Mouse (Mus musculus): ENCODE data around the gene Inpp5k. TPM values are rescaled to one million over a fixed set of nuclear protein-coding genes. Genes with fewer than 3 reads are reported as not detected.
A peak's percentile ranks its signal among the peaks of the same experiment; 100 is the strongest.

Inpp5k gene
- polyA plus RNA-seq, 1 experiment = 8.9 TPM

- Histone ChIP-seq H3K4me3 (replicated peaks) (peak overlapping the region; percentile 83), H3K9me3 (ENCODE audit: control insufficient read depth, low read length) (no peaks in the 10 kb centered on the region), H3K4me1 (ENCODE audit: control insufficient read depth) (peaks cover 68% of the 10 kb centered on the region), H3K36me3 (ENCODE audit: control insufficient read depth) (peaks cover 21% of the 10 kb centered on the region), H3K27me3 (ENCODE audit: control insufficient read depth) (no peaks in the 10 kb centered on the region)
- TF ChIP-seq TAL1 (IDR thresholded peaks at IDR 0.05; ENCODE audit: low read length) (no peak), GATA1 (IDR thresholded peaks at IDR 0.05; ENCODE audit: low read length) (no peak)
Observed at GRCm38 (mm10) chr11:75650958-75651425, 20.2 kb downstream of the Inpp5k start.

GRCm38 (mm10) chr11:75651426-75652221 lies 20.8 kb downstream of the Inpp5k start:
- no peak for TF ChIP-seq GATA1 (IDR thresholded peaks at IDR 0.05; ENCODE audit: low read length)
- TF ChIP-seq TAL1 (IDR thresholded peaks at IDR 0.05; ENCODE audit: low read length) = no peak

GRCm38 (mm10) chr11:75652222-75652941 lies 21.6 kb downstream of the Inpp5k start:
- Histone ChIP-seq H3K27me3 (ENCODE audit: control insufficient read depth) (no peaks in the 10 kb centered on the region), H3K4me1 (ENCODE audit: control insufficient read depth) (peaks cover 82% of the 10 kb centered on the region), H3K36me3 (ENCODE audit: control insufficient read depth) (peaks cover 15% of the 10 kb centered on the region), H3K4me3 (replicated peaks) (peak overlapping the region; percentile 83), H3K9me3 (ENCODE audit: control insufficient read depth, low read length) (no peaks in the 10 kb centered on the region)
- TF ChIP-seq TAL1 (IDR thresholded peaks at IDR 0.05; ENCODE audit: low read length) = no peak
- no peak for TF ChIP-seq GATA1 (IDR thresholded peaks at IDR 0.05; ENCODE audit: low read length)

More at GRCm38 (mm10) chr11:75651426-75652221, 20.8 kb downstream of the Inpp5k start:
- Histone ChIP-seq H3K9me3 (ENCODE audit: control insufficient read depth, low read length) (no peaks in the 10 kb centered on the region), H3K4me3 (replicated peaks) (peak overlapping the region; percentile 83), H3K36me3 (ENCODE audit: control insufficient read depth) (peaks cover 18% of the 10 kb centered on the region), H3K4me1 (ENCODE audit: control insufficient read depth) (peaks cover 74% of the 10 kb centered on the region), H3K27me3 (ENCODE audit: control insufficient read depth) (no peaks in the 10 kb centered on the region)

GRCm38 (mm10) chr11:75652942-75653684 lies 22.3 kb downstream of the Inpp5k start:
- Histone ChIP-seq H3K9me3 (ENCODE audit: control insufficient read depth, low read length) (no peaks in the 10 kb centered on the region), H3K36me3 (ENCODE audit: control insufficient read depth) (peaks cover 16% of the 10 kb centered on the region), H3K4me1 (ENCODE audit: control insufficient read depth) (peaks cover 82% of the 10 kb centered on the region), H3K27me3 (ENCODE audit: control insufficient read depth) (no peaks in the 10 kb centered on the region), H3K4me3 (replicated peaks) (peak overlapping the region; percentile 80)
- TF ChIP-seq GATA1 (IDR thresholded peaks at IDR 0.05; ENCODE audit: low read length) (no peak), TAL1 (IDR thresholded peaks at IDR 0.05; ENCODE audit: low read length) (no peak)

- Histone ChIP-seq H3K36me3 (ENCODE audit: control insufficient read depth) (peaks cover 20% of the 10 kb centered on the region), H3K4me3 (replicated peaks) (peak overlapping the region; percentile 80), H3K4me1 (ENCODE audit: control insufficient read depth) (peaks cover 81% of the 10 kb centered on the region), H3K27me3 (ENCODE audit: control insufficient read depth) (no peaks in the 10 kb centered on the region), H3K9me3 (ENCODE audit: control insufficient read depth, low read length) (no peaks in the 10 kb centered on the region)
- TF ChIP-seq GATA1 (IDR thresholded peaks at IDR 0.05; ENCODE audit: low read length) = no peak
- no peak for TF ChIP-seq TAL1 (IDR thresholded peaks at IDR 0.05; ENCODE audit: low read length)
Observed at GRCm38 (mm10) chr11:75653781-75654470, 23.1 kb downstream of the Inpp5k start.

GRCm38 (mm10) chr11:75654471-75655390 lies 23.9 kb downstream of the Inpp5k start:
- H3K36me3 ChIP-seq (ENCODE audit: control insufficient read depth) = peaks cover 26% of the 10 kb centered on the region
- no peaks in the 10 kb centered on the region for H3K27me3 ChIP-seq (ENCODE audit: control insufficient read depth)
- TF ChIP-seq GATA1 (IDR thresholded peaks at IDR 0.05; ENCODE audit: low read length) = no peak
- TF ChIP-seq TAL1 (IDR thresholded peaks at IDR 0.05; ENCODE audit: low read length) = no peak
- peaks cover 73% of the 10 kb centered on the region for H3K4me1 ChIP-seq (ENCODE audit: control insufficient read depth)
- no peaks in the 10 kb centered on the region for H3K9me3 ChIP-seq (ENCODE audit: control insufficient read depth, low read length)
- peak overlapping the region; percentile 80 for H3K4me3 ChIP-seq (replicated peaks)

GRCm38 (mm10) chr11:75655621-75656545 lies 25.1 kb downstream of the Inpp5k start:
- TF ChIP-seq TAL1 (IDR thresholded peaks at IDR 0.05; ENCODE audit: low read length) (no peak), GATA1 (IDR thresholded peaks at IDR 0.05; ENCODE audit: low read length) (no peak)
- H3K36me3 ChIP-seq (ENCODE audit: control insufficient read depth) = peaks cover 38% of the 10 kb centered on the region

More at GRCm38 (mm10) chr11:75655621-75656545, 25.1 kb downstream of the Inpp5k start:
- Histone ChIP-seq H3K4me1 (ENCODE audit: control insufficient read depth) (peaks cover 65% of the 10 kb centered on the region), H3K9me3 (ENCODE audit: control insufficient read depth, low read length) (no peaks in the 10 kb centered on the region), H3K4me3 (replicated peaks) (peak overlapping the region; percentile 80), H3K27me3 (ENCODE audit: control insufficient read depth) (no peaks in the 10 kb centered on the region)

All from erythroblast, embryonic 14.5 days (primary cell).